Mouse (Mus musculus) cerebellum, adult 2 months (tissue): Measurements from ENCODE around the gene Rrp7a. TPM values are rescaled to one million over a fixed set of nuclear protein-coding genes. Genes with fewer than 3 reads are reported as not detected.
A peak's percentile ranks its signal among the peaks of the same experiment; 100 is the strongest.
"Not testable (repeated sequence)": the region's sequence is repeated elsewhere in the genome, so short reads cannot be mapped to it uniquely, and the experiment has no call there.

Source experiments
- DNase-seq, 2 experiments: peaks; one replicate each; pipeline ENCODE4 v3.0.0; 2021
- H3K27ac ChIP-seq: fragments of 200-500 bp; 2 replicates; pipeline ENCODE4 v1.5.1; 2012; ENCODE audit warnings: low read length, control low read depth, inconsistent platforms; ENCODE audit not compliant: insufficient read depth
- H3K27me3 ChIP-seq: fragments of 200-500 bp; 2 replicates; pipeline ENCODE4 v1.6.1; 2012; ENCODE audit warnings: inconsistent platforms, mild to moderate bottlenecking, low read length, moderate library complexity; ENCODE audit not compliant: control insufficient read depth, insufficient read depth
- H3K4me1 ChIP-seq: fragments of 200-500 bp; 2 replicates; pipeline ENCODE4 v1.6.1; 2011; ENCODE audit warnings: low read length; ENCODE audit not compliant: control insufficient read depth, insufficient read depth
- H3K4me3 ChIP-seq: fragments of 200-500 bp; replicated peaks from 2 replicates; pipeline ENCODE3; 2011; ENCODE audit warnings: mild to moderate bottlenecking, low read depth, low read length, control low read depth; ENCODE audit not compliant: insufficient read depth
- CTCF ChIP-seq: fragments of 200-500 bp; IDR thresholded peaks from 2 replicates; pipeline ENCODE4 v1.5.1; 2011; ENCODE audit warnings: low read depth, mild to moderate bottlenecking, control low read depth, low read length, moderate library complexity, borderline replicate concordance; ENCODE audit not compliant: insufficient read depth
- POLR2A ChIP-seq: fragments of 200-500 bp; IDR thresholded peaks from 2 replicates; pipeline ENCODE4 v1.6.1; 2011; ENCODE audit warnings: low read length, control low read depth, borderline replicate concordance; ENCODE audit not compliant: insufficient read depth
- WGBS: fragments of 180-500 bp; shearing (Covaris S2); methylation state at CpG from one replicate; pipeline ENCODE4 v1.1.7; 2018; 5-methylcytosine and 5-hydroxymethylcytosine counted together
- polyA plus RNA-seq: library from polyadenylated mRNA; depleted of rRNA; stranded (reverse); fragments of >200 nt; gene quantifications from 2 replicates; pipeline ENCODE4 v1.2.3, GENCODE M21; 2012

Gene Rrp7a
- polyA plus RNA-seq, 1 experiment, result 114 TPM

DNA sequence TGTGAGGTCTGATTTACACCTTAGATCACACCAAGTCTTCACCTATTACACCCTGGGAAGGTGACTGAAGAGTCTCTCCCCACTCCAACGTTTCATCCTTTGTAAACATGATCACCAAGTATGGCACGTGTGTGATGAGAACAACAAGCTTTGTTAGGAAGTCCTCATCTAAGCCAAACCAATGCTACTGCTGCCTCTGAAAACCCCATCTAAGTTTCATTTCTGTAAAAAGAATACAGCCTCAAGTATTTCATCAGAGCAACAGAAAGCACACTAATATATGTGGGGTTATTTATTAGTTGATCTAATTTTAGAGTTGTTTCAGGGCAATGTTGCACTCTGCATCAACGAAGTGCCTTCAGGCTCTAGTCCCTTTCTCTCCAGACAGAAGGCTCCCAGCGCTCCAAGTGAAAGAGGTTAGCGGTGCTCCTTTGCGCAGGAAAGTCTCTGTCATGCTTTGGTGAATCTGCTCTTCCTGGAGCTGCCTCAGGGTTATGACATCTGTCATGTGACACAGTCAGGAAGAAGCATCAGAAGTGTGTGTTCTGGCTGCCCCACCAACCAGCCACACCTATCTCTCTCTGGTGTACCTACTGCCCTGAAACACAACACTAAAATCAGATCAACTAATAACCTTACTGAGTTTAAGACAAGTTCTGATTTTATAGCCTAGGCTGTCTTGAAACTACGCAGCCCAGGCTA, 7.1 kb upstream of the Rrp7a start:
- no peaks in the 10 kb centered on the region for H3K4me1 ChIP-seq
- H3K4me3 ChIP-seq, result no peak overlapping the region
- TF ChIP-seq POLR2A, result no peak
- TF ChIP-seq CTCF, result no peak
- no peaks in the 10 kb centered on the region for H3K27me3 ChIP-seq
- DNase-seq, result no peak
- 88% methylated on average over 7 of the region's 7 CpGs for WGBS
- no peak overlapping the region for H3K27ac ChIP-seq

DNA sequence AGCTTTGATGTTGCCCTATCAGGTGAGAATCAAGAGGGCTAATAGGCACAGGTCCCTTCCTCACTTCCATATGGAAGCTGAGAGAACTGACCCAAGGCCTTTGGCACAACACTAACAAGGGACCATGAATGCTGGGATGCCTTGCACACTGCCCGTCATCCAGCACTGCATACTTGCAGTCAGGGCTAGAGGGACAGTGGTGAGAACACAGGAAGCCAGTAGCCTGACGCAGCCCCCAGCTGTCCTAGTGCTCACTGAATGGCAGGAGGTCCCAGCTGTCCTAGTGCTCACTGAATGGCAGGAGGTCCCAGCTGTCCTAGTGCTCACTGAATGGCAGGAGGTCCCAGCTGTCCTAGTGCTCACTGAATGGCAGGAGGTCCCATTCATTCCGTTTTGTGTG, 4.4 kb upstream of the Rrp7a start:
- 27% methylated on average over 3 of the region's 3 CpGs for WGBS

DNA sequence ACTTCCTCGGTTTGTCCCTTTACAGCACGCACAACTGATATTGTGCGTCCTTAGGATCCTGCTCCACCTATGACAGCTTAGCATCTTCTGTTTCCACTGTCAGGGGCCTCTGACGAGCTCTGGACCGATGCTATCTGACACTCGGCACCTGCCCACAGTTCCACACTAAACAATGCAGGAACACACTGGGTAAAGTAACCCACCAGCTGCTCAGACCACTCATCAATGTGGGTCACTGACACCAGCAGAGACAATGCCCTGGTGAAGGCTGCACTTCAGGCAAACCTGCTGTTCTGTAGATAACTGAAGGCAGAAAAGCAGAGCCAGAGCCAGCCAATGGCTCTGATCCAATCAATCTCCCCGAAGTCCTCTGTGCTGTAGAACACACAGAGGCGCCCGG, 4.0 kb upstream of the Rrp7a start:
- H3K4me3 ChIP-seq, result no peak overlapping the region
- TF ChIP-seq CTCF, result no peak
- no peak for TF ChIP-seq POLR2A
- H3K4me1 ChIP-seq, result no peaks in the 10 kb centered on the region
- WGBS, result 57% methylated on average over 9 of the region's 9 CpGs
- no peak for DNase-seq
- no peak overlapping the region for H3K27ac ChIP-seq
- no peaks in the 10 kb centered on the region for H3K27me3 ChIP-seq

More for the DNA sequence above, 4.4 kb upstream of the Rrp7a start:
- DNase-seq, H3K4me1 ChIP-seq, H3K27me3 ChIP-seq, H3K4me3 ChIP-seq, H3K27ac ChIP-seq: not testable (repeated sequence)

DNA sequence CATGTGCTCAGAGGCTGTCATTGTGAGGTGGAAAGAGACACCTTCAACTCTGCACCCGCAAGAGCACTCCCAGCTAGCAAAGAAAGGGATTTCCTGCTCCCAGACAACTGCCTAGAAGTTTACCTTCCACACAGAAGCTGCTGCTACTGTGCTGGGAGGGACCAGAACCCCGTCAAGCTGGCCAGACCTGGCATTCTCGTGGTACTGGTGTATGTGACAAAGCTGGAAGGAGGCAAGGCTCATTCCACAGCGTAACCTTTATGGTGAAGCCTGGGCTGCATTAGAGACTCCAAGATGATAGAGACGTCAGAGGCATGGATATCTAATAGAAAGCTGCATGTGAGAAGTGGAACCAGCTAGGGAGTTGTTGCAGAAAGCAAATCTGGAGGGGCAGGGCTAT, 2.0 kb upstream of the Rrp7a start:
- DNase-seq, result no peak
- TF ChIP-seq POLR2A (no peak), CTCF (no peak)
- WGBS, result 74% methylated on average over 5 of the region's 5 CpGs
- no peaks in the 10 kb centered on the region for H3K27me3 ChIP-seq
- H3K27ac ChIP-seq, result no peak overlapping the region
- H3K4me1 ChIP-seq, result no peaks in the 10 kb centered on the region
- no peak overlapping the region for H3K4me3 ChIP-seq

DNA sequence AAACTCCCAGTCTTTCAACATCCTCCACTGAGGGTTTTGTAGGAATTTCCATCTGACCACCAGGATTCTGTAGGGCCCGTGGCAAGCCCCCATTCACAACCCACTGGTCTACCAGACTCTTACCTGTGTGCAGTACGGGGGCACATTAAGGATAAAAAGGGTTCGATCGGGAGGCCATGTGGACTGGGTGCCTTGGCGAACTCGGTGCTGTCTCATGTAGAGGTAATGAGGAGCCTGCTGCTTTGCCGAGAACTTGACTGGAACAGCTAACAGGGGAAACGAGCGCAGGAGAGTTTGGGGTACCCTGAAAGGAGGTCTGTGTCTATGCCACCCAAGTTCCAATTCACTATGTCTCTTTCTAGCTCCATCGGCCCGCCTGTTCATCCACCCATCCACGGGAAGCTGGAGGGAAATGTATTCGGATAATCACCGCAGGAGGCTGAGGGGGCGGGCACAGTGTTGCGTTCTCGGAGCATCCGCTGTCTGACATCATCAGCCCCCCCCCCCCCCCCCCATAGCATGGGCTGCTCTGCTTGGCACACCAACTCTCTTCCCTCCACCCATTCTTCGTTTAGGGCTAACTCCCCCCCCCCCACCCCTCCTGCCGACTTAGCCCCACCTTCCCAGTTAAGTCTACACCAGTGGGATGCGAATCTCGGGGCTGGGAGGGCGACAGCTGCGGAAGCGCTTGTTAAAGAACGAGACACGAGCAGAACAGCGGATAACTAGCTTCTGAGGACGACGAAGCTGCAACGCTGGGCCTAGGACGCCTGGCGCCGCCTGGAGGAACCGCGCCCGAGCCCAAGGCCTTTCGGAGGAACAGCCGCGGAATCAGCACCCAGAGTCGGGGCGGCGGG, 664 bp downstream of the Rrp7a start:
- Histone ChIP-seq H3K27me3 (no peaks in the 10 kb centered on the region), H3K4me1 (peaks cover 5% of the 10 kb centered on the region; the same call in 1 of the 2 replicates), H3K27ac (no peak overlapping the region), H3K4me3 (peak overlapping the region; percentile 65)
- peak; percentile 57 to 59 for DNase-seq
- 2% methylated on average over 43 of the region's 43 CpGs for WGBS
- TF ChIP-seq CTCF (no peak), POLR2A (no peak)

- Histone ChIP-seq H3K4me1 (peaks cover 5% of the 10 kb centered on the region; the same call in 1 of the 2 replicates), H3K4me3 (no peak overlapping the region), H3K27ac (no peak overlapping the region), H3K27me3 (no peaks in the 10 kb centered on the region)
- 14% methylated on average over 7 of the region's 7 CpGs for WGBS
- peak; percentile 65 to 73 for DNase-seq
- TF ChIP-seq POLR2A, result no peak
- peak; percentile 64 for TF ChIP-seq CTCF
Measured at GRCm38 (mm10) chr15:83118360-83118759, 4.2 kb downstream of the Rrp7a start.

DNA sequence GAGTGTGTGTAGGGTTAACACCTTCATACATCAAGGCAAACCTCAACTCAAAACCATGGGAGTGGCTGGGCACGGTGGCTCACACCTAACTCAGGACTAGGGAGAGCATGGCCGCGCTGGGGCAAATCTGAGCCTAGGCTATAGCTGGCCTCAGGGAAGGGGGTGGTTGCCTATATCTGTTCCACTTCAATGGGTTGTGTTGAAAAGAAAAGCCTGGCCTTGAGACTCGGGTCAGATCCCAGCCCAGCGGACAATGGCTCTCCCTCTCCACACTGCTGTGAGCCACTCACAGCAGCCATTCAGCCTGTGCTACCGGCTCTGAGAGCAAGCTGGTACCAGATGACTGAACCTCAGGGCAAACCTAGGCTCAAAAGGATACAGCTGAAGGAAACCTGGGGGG, 7.5 kb downstream of the Rrp7a start:
- TF ChIP-seq CTCF, result no peak
- no peak for TF ChIP-seq POLR2A
- WGBS, result 44% methylated on average over 6 of the region's 6 CpGs
- no peak overlapping the region for H3K27ac ChIP-seq
- H3K4me3 ChIP-seq, result no peak overlapping the region
- H3K4me1 ChIP-seq, result peaks cover 8% of the 10 kb centered on the region; the same call in 1 of the 2 replicates
- no peaks in the 10 kb centered on the region for H3K27me3 ChIP-seq
- DNase-seq, result no peak

GRCm38 (mm10) chr15:83114106-83114505, 8.5 kb downstream of the Rrp7a start:
- Histone ChIP-seq H3K4me1 (peaks cover 8% of the 10 kb centered on the region; the same call in 1 of the 2 replicates), H3K27ac (no peak overlapping the region), H3K4me3 (no peak overlapping the region), H3K27me3 (no peaks in the 10 kb centered on the region)
- WGBS, result 80% methylated on average over 9 of the region's 9 CpGs
- DNase-seq, result no peak
- TF ChIP-seq POLR2A, result no peak
- TF ChIP-seq CTCF, result no peak
